Mouse (Mus musculus) intestine, embryonic 16.5 days (tissue): ENCODE measurements around the gene Cx3cr1. TPM values are rescaled to one million over a fixed set of nuclear protein-coding genes. Genes with fewer than 3 reads are reported as not detected.

Experiments used
- ATAC-seq: fragments of 200-750 bp; cut with Nextera tagmentation; 2 replicates; pipeline ENCODE4 v1.8.0; 2017; ENCODE audit warnings: moderate TSS enrichment, moderate library complexity
- H3K27ac ChIP-seq: fragments of 300-500 bp; sonication (generic); 2 replicates; pipeline ENCODE4 v1.5.1; 2014; ENCODE audit warnings: mild to moderate bottlenecking, low read length
- H3K27me3 ChIP-seq: fragments of 300-500 bp; sonication (generic); replicated peaks from 2 replicates; pipeline ENCODE4 v1.6.1; 2014; ENCODE audit warnings: low read length, control low read depth, mixed read lengths; ENCODE audit not compliant: control insufficient read depth, insufficient read depth
- H3K36me3 ChIP-seq: fragments of 300-500 bp; sonication (generic); 2 replicates; pipeline ENCODE4 v1.6.1; 2014; ENCODE audit warnings: low read length, control low read depth; ENCODE audit not compliant: control insufficient read depth, insufficient read depth
- H3K4me1 ChIP-seq: fragments of 300-500 bp; sonication (generic); 2 replicates; pipeline ENCODE4 v1.6.1; 2014; ENCODE audit warnings: low read length, control low read depth, mixed read lengths; ENCODE audit not compliant: control insufficient read depth, insufficient read depth
- H3K4me2 ChIP-seq: fragments of 300-500 bp; sonication (generic); 2 replicates; pipeline ENCODE4 v1.6.1; 2014; ENCODE audit warnings: low read depth, low read length, control low read depth
- H3K4me3 ChIP-seq: fragments of 300-500 bp; sonication (generic); 2 replicates; pipeline ENCODE4 v1.5.1; 2014; ENCODE audit warnings: mild to moderate bottlenecking, low read length
- H3K9ac ChIP-seq: fragments of 300-500 bp; sonication (generic); 2 replicates; pipeline ENCODE4 v1.6.1; 2014; ENCODE audit warnings: low read depth, low read length
- H3K9me3 ChIP-seq: fragments of 300-500 bp; sonication (generic); 2 replicates; pipeline ENCODE4 v1.6.1; 2016; ENCODE audit warnings: low read length, control low read depth; ENCODE audit not compliant: control insufficient read depth
- WGBS: fragments of 180-500 bp; shearing (Covaris S2); extraction: QIAGEN DNeasy Blood & Tissue Kit; methylation state at CpG from one replicate; pipeline ENCODE4 v1.1.7; 2014; 5-methylcytosine and 5-hydroxymethylcytosine counted together
- polyA plus RNA-seq: library from polyadenylated mRNA; unstranded; fragments of >200 nt; fragmentation: Nextera tagmentation; extraction: Ambion mirVana; gene quantifications from 2 replicates; pipeline ENCODE4 v1.2.1, GENCODE M21; 2015

Cx3cr1 gene
- polyA plus RNA-seq: 8.3 and 9.2 TPM in 2 replicates

DNA sequence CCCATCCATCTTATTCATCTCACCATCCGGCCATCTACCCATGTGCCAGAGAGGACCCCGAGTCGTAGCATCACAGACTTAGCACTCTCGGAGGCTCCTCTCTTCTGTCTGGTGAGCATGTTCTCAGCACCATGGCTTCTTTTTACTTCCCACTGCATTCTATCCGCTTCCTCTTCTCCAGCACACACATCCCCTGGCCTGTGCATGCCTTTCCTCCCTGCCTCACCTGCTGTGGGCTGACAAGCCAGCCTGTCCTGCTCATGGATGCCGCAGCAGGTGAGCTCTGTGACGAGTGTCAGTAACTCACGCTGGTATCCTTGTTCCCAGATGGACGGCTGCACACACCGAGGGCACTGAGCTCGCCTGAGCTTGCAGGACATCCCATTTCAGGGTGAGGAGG lies at the start of gene Cx3cr1:
Gene Cx3cr1 (minus strand): TSS at position 101 of the 400 bp plus-strand sequence.
- Histone ChIP-seq H3K4me2 (no peak within 1 kb of the TSS), H3K9me3 (no peaks in the 10 kb centered on the region), H3K4me1 (no peaks in the 10 kb centered on the region), H3K36me3 (no peaks in the 10 kb centered on the region), H3K9ac (no peak within 1 kb of the TSS), H3K27ac (no peak within 1 kb of the TSS), H3K27me3 (no peaks in the 10 kb centered on the region), H3K4me3 (no peak within 1 kb of the TSS)
- WGBS: 86% methylated on average over 11 of the region's 11 CpGs
- no peak for ATAC-seq

DNA sequence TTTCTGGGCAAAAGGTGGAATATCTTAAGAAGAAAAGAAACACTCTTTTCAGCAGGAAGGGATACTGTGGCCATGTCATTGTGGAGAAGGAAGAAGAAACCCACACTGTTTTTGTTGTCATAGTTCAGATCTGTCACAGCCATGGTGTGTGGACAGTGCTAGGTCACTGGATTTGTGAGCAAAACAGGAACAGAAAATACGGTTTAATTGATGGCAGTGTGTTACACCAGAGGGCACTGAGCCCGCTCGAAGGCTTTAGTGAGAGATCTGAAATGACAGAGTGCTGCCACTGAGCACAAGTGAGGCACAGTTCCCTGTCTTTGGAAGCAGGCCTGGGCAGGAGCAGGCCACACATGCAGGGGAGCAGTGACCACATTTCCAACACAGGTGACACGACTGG lies 48.5 kb upstream of the Cx3cr1 start:
- no peak overlapping the region for H3K4me2 ChIP-seq
- no peak overlapping the region for H3K4me3 ChIP-seq
- H3K36me3 ChIP-seq: 0 out of 2 replicates have a peak, but pooled peaks cover 9% of the 10 kb centered on the region
- no peak for ATAC-seq
- no peaks in the 10 kb centered on the region for H3K9me3 ChIP-seq
- WGBS: 89% methylated on average over 4 of the region's 4 CpGs
- H3K27ac ChIP-seq: no peak overlapping the region
- H3K27me3 ChIP-seq: no peaks in the 10 kb centered on the region
- H3K9ac ChIP-seq: no peak overlapping the region
- H3K4me1 ChIP-seq: peaks cover 10% of the 10 kb centered on the region; the same call in 1 of the 2 replicates

DNA sequence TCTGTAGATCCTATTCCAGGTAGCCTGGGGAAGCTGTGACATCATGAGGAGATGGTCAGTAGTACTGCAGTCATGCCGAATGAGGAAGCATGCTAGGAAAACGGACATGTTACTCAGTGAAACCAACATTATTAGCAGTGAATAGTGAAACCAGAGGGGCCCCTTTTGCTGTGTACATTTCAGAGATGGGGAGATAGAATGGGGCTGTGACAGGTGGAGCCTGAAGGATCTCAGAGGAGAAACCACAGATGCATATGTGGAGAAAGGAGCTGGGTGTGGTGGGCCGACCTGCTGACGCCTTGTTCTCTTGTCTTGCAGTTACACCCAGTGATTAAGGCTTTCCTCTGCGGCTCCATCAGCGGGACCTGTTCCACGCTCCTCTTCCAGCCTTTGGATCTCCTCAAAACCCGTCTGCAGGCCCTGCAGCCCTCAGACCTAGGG lies 46.5 kb upstream of the Cx3cr1 start:
- peak overlapping the region; percentile 55 for H3K27ac ChIP-seq
- peak overlapping the region; percentile 1; the same call in 1 of the 2 replicates for H3K9ac ChIP-seq
- peaks cover 11% of the 10 kb centered on the region for H3K4me1 ChIP-seq
- H3K9me3 ChIP-seq: no peaks in the 10 kb centered on the region
- 0 out of 2 replicates have a peak, but pooled peaks cover 3% of the 10 kb centered on the region for H3K36me3 ChIP-seq
- no peak overlapping the region for H3K4me3 ChIP-seq
- ATAC-seq: peak; percentile 69
- no peak overlapping the region for H3K4me2 ChIP-seq
- no peaks in the 10 kb centered on the region for H3K27me3 ChIP-seq
- WGBS: 66% methylated on average over 8 of the region's 8 CpGs

DNA sequence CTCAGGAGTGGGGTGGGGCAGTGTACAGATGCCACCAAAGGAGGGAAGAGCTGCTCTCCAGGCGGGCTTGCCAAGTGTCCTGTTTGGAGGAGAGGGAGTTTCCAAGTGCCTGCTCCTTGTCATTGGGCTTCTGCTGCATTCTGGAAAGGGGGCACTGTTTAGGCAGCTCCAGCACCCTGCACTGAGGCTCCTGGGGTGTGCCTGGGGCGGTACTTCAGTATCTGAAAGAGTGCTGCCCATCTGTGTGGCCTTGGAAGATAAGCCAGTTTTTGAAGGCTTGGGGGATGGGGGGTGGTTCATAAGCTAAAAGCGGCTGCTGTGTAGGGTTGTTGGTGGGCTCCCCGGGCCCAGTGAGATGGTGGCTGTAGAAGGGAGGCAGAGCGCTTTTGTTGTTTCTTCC lies 45.9 kb upstream of the Cx3cr1 start:
- WGBS: 75% methylated on average over 5 of the region's 5 CpGs
- peak; percentile 61 for ATAC-seq

DNA sequence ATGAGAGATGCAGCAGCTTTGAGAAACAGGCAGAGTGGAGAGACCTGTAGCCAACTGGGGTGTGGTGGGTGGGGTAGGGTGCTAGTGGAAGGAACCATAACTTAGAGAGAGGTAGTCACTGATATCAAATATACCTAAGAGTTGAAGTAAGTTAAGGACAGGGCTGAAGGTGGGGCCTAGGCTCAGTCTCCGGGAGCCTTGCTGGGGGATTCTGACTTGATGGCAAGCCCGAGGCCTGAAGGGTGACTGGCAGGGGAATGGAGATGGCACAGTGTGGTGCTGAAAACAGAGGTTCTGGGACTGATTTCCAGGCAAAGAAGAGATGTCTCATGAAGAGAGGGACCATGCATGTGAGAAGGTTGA lies 45.1 kb upstream of the Cx3cr1 start:
- Histone ChIP-seq H3K9me3 (no peaks in the 10 kb centered on the region), H3K4me3 (no peak overlapping the region), H3K27ac (no peak overlapping the region), H3K4me2 (no peak overlapping the region), H3K9ac (no peak overlapping the region), H3K36me3 (0 out of 2 replicates have a peak, but pooled peaks cover 2% of the 10 kb centered on the region), H3K4me1 (peaks cover 13% of the 10 kb centered on the region), H3K27me3 (no peaks in the 10 kb centered on the region)
- ATAC-seq: no peak
- 86% methylated on average over 2 of the region's 2 CpGs for WGBS

More for the DNA sequence above, 45.9 kb upstream of the Cx3cr1 start:
- H3K9me3 ChIP-seq: no peaks in the 10 kb centered on the region
- 0 out of 2 replicates have a peak, but pooled peaks cover 3% of the 10 kb centered on the region for H3K36me3 ChIP-seq
- peaks cover 13% of the 10 kb centered on the region for H3K4me1 ChIP-seq
- no peak overlapping the region for H3K4me2 ChIP-seq
- peak overlapping the region; percentile 55 for H3K27ac ChIP-seq
- 0 out of 2 replicates have a peak overlapping the region, but pooled peaks have one; percentile 19 for H3K9ac ChIP-seq
- H3K27me3 ChIP-seq: no peaks in the 10 kb centered on the region
- H3K4me3 ChIP-seq: no peak overlapping the region

DNA sequence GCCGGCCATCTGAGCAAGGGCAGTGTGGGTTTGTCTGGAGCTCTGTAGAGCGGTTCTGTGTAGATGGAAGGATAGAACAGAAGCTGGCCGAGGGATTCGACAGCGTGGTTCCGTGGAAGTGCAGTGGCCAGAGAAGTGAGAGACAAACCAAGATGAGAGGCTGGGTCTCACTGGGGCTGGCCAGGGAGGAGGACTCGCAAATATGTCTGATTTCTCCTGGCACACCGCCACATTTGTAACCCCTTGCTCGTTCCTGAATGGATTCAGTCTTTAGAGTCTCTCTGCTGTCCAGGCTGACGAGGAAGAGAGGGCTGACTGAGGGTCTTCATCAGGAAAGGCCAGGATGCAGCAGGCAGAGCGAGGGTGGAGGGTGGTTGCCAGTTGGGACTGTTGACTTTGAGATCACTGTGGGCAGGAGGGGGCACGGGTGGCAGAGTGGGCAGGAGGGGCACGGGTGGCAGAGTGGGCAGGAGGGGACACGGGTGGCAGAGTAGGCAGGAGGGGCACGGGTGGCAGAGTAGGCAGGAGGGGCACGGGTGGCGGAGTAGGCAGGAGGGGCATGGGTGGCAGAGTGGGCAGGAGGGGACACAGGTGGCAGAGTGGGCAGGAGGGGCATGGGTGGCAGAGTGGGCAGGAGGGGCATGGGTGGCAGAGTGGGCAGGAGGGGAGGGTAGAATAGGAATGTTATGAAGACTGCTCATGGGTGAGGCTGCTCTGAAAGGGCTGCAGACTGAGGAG lies 44.5 kb upstream of the Cx3cr1 start:
- H3K4me2 ChIP-seq: no peak overlapping the region
- ATAC-seq: no peak
- H3K27ac ChIP-seq: no peak overlapping the region
- no peaks in the 10 kb centered on the region for H3K36me3 ChIP-seq
- no peaks in the 10 kb centered on the region for H3K27me3 ChIP-seq
- peaks cover 13% of the 10 kb centered on the region for H3K4me1 ChIP-seq
- H3K9ac ChIP-seq: no peak overlapping the region
- H3K9me3 ChIP-seq: no peaks in the 10 kb centered on the region
- H3K4me3 ChIP-seq: no peak overlapping the region
- 85% methylated on average over 17 of the region's 17 CpGs for WGBS

DNA sequence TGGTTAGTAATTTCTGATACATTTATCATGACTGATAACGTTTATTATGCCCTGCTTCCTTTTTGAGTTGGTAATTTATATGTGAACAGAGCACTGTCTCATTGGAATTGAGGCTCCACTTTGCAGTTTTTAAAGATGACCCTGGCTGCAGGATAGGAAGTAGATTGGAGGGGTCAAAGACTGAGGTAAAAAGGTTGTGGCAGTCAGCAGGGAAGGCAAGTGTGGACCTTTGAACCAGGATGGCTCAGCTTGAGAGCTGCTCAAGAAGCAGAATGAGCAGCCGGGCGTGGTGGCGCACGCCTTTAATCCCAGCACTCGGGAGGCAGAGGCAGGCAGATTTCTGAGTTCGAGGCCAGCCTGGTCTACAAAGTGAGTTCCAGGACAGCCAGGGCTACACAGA lies 43.8 kb upstream of the Cx3cr1 start:
- Histone ChIP-seq H3K36me3 (no peaks in the 10 kb centered on the region), H3K9ac (no peak overlapping the region), H3K4me1 (peaks cover 13% of the 10 kb centered on the region), H3K4me2 (no peak overlapping the region), H3K27me3 (no peaks in the 10 kb centered on the region), H3K27ac (no peak overlapping the region), H3K9me3 (no peaks in the 10 kb centered on the region), H3K4me3 (no peak overlapping the region)
- no peak for ATAC-seq
- WGBS: 90% methylated on average over 7 of the region's 7 CpGs

DNA sequence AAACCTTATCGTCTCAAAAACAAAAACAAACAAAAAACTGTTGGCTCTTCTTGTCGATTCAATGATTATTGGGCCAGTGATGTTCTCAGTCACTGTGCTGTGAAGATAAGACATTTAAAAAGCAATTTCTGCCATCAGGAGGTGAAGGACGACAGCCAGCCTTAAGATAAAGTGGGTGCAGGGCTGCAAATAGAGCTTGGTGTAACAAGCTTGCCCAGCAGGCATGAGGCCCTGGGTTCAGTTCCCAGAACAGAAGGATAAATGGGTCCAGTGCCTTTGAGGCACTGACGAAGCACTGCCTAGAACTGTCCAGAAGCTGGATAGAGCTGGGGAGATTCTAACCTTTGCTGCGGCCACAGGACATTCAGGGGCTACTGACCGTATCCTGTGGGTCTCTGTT lies 42.8 kb upstream of the Cx3cr1 start:
- Histone ChIP-seq H3K4me3 (no peak overlapping the region), H3K27ac (no peak overlapping the region), H3K27me3 (no peaks in the 10 kb centered on the region), H3K4me2 (no peak overlapping the region), H3K36me3 (no peaks in the 10 kb centered on the region), H3K9me3 (no peaks in the 10 kb centered on the region), H3K4me1 (peaks cover 13% of the 10 kb centered on the region), H3K9ac (no peak overlapping the region)
- ATAC-seq: no peak
- WGBS: 88% methylated on average over 6 of the region's 6 CpGs

DNA sequence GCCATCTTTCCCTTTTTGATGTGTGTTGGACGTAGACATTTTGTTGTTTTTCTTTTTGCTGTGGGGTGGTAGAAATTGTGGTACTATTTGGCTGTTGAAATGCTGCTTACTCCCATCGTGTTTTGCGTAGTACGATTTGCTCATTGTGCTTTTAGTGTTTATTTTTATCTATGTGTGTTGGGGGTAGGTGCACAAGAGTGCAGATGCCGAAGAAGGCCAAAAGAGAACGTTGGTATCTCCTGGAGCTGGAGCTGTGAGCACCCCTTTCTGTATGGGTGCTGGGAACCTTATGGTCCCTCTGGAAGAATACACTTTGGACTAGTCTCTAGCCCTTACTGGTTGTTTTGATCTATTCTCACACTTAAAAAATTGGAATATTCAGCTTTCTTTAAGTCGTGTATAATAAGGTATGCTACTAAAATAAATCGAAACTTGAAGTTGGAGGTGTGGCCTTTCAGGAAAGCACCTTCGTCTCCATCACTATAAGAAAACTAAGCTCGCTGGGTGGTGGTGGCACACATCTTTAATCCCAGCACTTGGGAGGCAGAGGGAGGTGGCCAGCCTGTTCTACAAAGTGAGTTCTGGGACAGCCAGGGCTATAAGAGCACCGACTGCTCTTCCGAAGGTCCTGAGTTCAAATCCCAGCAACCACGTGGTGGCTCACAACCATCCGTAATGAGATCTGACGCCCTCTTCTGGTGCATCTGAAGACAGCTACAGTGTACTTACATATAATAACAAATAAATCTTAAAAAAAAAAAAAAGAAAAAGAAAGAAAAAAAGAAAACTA lies 41.7 kb upstream of the Cx3cr1 start:
- H3K27me3 ChIP-seq: no peaks in the 10 kb centered on the region
- peak overlapping the region; percentile 82 for H3K4me2 ChIP-seq
- peak overlapping the region; percentile 95 for H3K27ac ChIP-seq
- H3K36me3 ChIP-seq: no peaks in the 10 kb centered on the region
- H3K4me3 ChIP-seq: peak overlapping the region; percentile 92
- WGBS: 77% methylated on average over 15 of the region's 15 CpGs
- H3K4me1 ChIP-seq: peaks cover 10% of the 10 kb centered on the region
- H3K9me3 ChIP-seq: no peaks in the 10 kb centered on the region
- peak overlapping the region; percentile 86; the same call in 1 of the 2 replicates for H3K9ac ChIP-seq
- ATAC-seq: no peak
